Mouse (Mus musculus) hindbrain, embryonic 14.5 days (tissue): Measurements from ENCODE around the gene Ntn5. TPM values are rescaled to one million over a fixed set of nuclear protein-coding genes. Genes with fewer than 3 reads are reported as not detected.

Experiments used
- ATAC-seq: fragments of 200-750 bp; cut with Nextera tagmentation; 2 replicates; pipeline ENCODE4 v1.8.0; 2017; ENCODE audit warnings: moderate number of reproducible peaks, mild to moderate bottlenecking, moderate TSS enrichment, moderate library complexity; ENCODE audit not compliant: low FRiP score
- DNase-seq: peaks from one replicate; pipeline ENCODE4 v3.0.0-alpha.2; 2015; ENCODE audit warnings: low spot score
- H3K27ac ChIP-seq: fragments of 300-500 bp; sonication (generic); 2 replicates; pipeline ENCODE4 v1.5.1; 2014; ENCODE audit warnings: mild to moderate bottlenecking, moderate library complexity
- H3K27me3 ChIP-seq: fragments of 300-500 bp; sonication (generic); 2 replicates; pipeline ENCODE4 v1.6.1; 2014; ENCODE audit warnings: mild to moderate bottlenecking, low read length, mixed read lengths; ENCODE audit not compliant: control insufficient read depth, insufficient read depth
- H3K36me3 ChIP-seq: fragments of 300-500 bp; sonication (generic); replicated peaks from 2 replicates; pipeline ENCODE4 v1.6.1; 2014; ENCODE audit not compliant: control insufficient read depth, insufficient read depth
- H3K4me1 ChIP-seq: fragments of 300-500 bp; sonication (generic); replicated peaks from 2 replicates; pipeline ENCODE4 v1.6.1; 2014; ENCODE audit warnings: antibody characterized with exemption, low read length, mixed read lengths; ENCODE audit not compliant: control insufficient read depth, insufficient read depth
- H3K4me2 ChIP-seq: fragments of 300-500 bp; sonication (generic); replicated peaks from 2 replicates; pipeline ENCODE4 v1.6.1; 2014; ENCODE audit warnings: mild to moderate bottlenecking, moderate library complexity
- H3K4me3 ChIP-seq: fragments of 300-500 bp; sonication (generic); replicated peaks from 2 replicates; pipeline ENCODE4 v1.5.1; 2014; ENCODE audit warnings: mild to moderate bottlenecking, low read length
- H3K9ac ChIP-seq: fragments of 300-500 bp; sonication (generic); 2 replicates; pipeline ENCODE4 v1.6.1; 2014
- H3K9me3 ChIP-seq: fragments of 300-500 bp; sonication (generic); 2 replicates; pipeline ENCODE4 v1.6.1; 2016; ENCODE audit warnings: low read length; ENCODE audit not compliant: control insufficient read depth
- WGBS: fragments of 180-500 bp; shearing (Covaris S2); extraction: QIAGEN DNeasy Blood & Tissue Kit; methylation state at CpG from one replicate; pipeline ENCODE4 v1.1.7; 2014; 5-methylcytosine and 5-hydroxymethylcytosine counted together
- polyA plus RNA-seq: library from polyadenylated mRNA; unstranded; fragments of >200 nt; fragmentation: Nextera tagmentation; extraction: Ambion mirVana; gene quantifications from 2 replicates; pipeline ENCODE4 v1.2.1, GENCODE M21; 2014

The Ntn5 gene
- polyA plus RNA-seq, 1 experiment from 2014 or later = 1.3 TPM

DNA sequence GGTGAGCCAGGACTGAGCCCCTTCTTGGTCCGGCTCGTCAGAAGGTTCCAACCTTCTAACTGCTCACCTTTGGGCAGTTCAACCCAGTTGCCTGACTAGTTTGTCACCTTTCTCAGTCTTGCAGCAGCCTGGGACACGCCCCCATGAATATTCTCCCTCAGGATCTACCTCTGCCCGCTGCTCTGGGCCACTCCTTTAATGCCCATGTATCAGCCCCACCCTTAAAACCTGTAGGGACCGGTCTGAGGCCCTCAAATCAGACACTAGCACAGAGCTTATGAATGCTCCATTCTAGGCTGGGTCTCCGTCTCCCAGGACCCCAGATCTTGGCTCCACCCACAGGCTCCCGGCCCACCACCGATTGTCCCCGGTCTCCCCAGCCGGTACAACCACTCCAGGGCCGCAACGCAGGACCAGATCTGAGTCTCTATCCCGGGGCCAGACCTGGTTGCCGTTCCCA is 30.8 kb downstream of the Ntn5 start:
- Histone ChIP-seq H3K27ac (0 out of 2 replicates have a peak overlapping the region, but pooled peaks have one; percentile 18), H3K4me3 (peak overlapping the region; percentile 56), H3K9ac (peak overlapping the region; percentile 64), H3K9me3 (no peaks in the 10 kb centered on the region), H3K4me1 (peaks cover 43% of the 10 kb centered on the region), H3K27me3 (no peaks in the 10 kb centered on the region), H3K4me2 (peak overlapping the region; percentile 64), H3K36me3 (peaks cover 45% of the 10 kb centered on the region)
- DNase-seq (no peak), ATAC-seq (peak; percentile 28)
- 12% methylated on average over 14 of the region's 14 CpGs for WGBS

DNA sequence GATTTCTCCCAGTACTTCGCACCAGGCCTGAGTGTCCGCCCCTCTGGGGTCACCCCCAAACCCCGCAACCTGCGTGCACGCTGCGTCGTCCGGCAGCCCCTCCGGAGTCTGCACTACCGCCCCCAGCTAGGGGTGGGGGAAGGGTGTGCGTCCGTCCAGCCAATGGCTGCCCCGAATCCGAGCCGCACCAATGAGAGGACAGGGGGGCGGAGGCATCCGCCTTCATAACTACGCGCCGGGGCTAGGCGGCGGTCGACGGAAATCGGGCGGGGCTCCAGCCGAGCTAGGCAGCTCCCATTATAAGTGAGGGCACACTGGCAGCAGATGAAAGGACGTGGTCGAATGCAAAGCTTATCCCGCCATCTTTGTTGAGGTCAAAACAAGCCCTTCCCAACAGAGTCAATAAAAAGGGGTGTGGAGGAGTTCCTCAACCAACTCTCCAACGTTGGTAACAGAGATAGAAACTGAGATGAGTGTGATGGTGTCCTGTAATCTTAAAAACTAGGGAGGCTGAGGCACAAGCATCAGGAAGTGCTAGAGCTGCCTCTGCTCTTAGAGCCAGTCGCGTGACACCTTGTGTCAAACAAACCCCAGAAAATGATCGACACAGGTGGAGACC is 31.4 kb downstream of the Ntn5 start, which contains the start of gene Rpl18:
TSS of gene Rpl18 (plus strand) at position 368 of the 619 bp plus-strand sequence.
- Histone ChIP-seq H3K9me3 (no peaks in the 10 kb centered on the region), H3K36me3 (peaks cover 45% of the 10 kb centered on the region), H3K4me3 (peak within 1 kb of the TSS; percentile 56), H3K27ac (peak within 1 kb of the TSS; percentile 54; the same call in 1 of the 2 replicates), H3K27me3 (no peaks in the 10 kb centered on the region), H3K4me1 (peaks cover 38% of the 10 kb centered on the region), H3K9ac (peak within 1 kb of the TSS; percentile 64), H3K4me2 (peak within 1 kb of the TSS; percentile 64)
- WGBS = 7% methylated on average over 34 of the region's 34 CpGs
- ATAC-seq = peak; percentile 92
- peak; percentile 96 for DNase-seq

DNA sequence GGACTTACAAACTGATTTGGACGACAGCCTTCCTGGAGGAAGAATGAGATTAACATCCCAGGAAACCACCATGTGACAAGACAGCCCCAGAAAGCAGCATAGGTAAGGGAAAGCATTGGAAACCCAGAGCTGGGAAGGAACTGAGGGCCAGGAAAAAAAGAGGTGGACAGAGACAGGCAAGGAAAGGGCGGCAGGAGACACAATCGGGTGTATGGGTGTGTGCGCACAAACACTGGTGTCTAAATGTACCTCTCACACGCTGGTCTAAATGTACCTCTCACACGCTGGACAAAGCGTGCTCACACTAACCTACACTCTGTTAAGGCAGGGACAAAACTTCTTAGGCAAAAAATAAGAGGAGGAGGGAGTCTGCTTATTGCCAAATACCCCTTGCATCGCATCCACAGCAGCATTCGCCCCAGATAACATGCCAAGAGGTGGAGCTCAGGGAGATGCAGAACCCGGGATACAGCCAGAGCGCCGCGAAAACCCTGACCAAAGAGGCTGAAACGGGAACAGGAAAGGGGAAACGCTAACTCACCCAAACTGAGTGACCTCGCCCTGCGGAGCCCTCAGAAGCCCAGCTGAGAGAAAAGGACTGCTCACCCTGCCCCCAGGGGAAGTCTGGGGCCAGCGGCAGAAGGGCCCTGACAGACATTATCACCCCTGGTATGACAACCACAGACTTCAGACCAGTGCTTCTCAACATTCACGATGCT is 32.1 kb downstream of the Ntn5 start:
- DNase-seq = no peak
- ATAC-seq = no peak
- Histone ChIP-seq H3K9ac (peak overlapping the region; percentile 21; the same call in 1 of the 2 replicates), H3K4me1 (peaks cover 38% of the 10 kb centered on the region), H3K36me3 (peaks cover 45% of the 10 kb centered on the region), H3K9me3 (no peaks in the 10 kb centered on the region), H3K27ac (peak overlapping the region; percentile 54; the same call in 1 of the 2 replicates), H3K4me3 (peak overlapping the region; percentile 56), H3K4me2 (peak overlapping the region; percentile 64), H3K27me3 (no peaks in the 10 kb centered on the region)
- 87% methylated on average over 19 of the region's 19 CpGs for WGBS

DNA sequence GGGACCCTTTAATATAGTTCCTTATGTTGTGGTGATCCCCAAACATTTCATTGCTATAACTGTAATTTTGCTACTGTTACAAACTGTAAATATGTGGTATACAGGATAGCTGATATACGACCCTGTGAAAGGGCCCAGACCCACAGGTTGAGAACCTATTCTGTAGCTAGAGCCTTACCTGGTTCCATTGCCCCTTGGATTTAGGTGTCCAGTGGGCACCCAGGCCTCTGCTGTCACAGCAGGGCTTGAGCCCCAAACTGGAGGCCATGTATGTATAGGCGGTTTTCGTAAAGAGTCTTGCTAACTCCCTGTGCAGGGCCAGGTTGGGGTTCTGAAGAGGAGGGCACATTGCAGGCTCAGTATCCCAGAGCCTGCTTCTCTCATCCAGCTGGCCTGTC is 32.6 kb downstream of the Ntn5 start:
- DNase-seq (no peak), ATAC-seq (no peak)
- Histone ChIP-seq H3K27ac (no peak overlapping the region), H3K27me3 (no peaks in the 10 kb centered on the region), H3K4me2 (peak overlapping the region; percentile 64), H3K4me3 (0 out of 2 replicates have a peak overlapping the region, but pooled peaks have one; percentile 75), H3K9ac (no peak overlapping the region), H3K4me1 (peaks cover 38% of the 10 kb centered on the region), H3K36me3 (peaks cover 45% of the 10 kb centered on the region), H3K9me3 (no peaks in the 10 kb centered on the region)
- WGBS = 91% methylated on average over 3 of the region's 3 CpGs

DNA sequence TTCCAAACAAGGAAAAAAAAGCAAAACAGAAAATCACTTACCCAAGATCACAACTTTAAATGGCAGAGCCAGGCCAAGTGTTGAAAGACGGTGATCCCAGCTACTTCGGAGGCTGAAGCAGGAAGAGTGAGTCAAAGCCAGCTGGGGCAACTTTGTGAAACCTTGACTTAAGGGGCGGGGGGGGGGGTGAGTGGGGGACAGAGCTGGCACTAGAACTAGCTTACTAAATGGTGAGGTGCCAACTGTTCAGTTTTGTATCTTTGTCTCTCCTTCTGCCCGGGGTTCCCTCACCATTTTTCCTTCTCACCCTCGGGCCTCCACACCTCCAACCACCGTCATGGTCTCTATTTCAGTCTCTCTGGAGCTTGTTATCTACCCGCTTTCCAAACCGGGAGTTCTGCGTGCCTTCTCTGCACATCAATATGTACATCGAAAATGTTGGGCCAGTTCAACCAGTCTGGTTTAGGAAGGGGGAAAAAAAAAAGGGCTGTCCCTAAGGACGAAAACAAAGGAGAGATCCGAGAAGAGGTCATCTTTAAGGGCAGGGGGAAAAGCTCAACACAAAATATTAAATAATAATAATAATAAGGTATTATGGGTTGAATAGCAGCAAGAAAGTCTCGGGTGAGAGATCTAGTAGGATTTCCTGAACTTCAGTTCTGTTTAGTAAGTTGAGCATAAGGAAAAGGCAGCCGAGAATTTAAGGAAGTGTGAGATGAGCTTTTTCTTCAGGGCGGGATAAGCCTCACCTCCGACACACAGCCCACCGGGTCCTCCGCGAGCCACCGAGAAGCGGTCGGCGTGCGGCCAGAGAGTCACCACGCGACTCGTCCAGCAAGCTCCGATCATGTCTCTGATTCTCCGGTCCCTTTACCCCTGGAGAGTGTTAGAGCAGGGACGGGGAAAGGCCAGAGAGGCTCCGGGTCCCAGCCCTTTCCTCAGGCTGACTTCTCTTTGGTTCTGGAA is 33.4 kb downstream of the Ntn5 start:
- Histone ChIP-seq H3K4me2 (peak overlapping the region; percentile 64), H3K9me3 (no peaks in the 10 kb centered on the region), H3K4me3 (peak overlapping the region; percentile 75), H3K27me3 (no peaks in the 10 kb centered on the region), H3K9ac (peak overlapping the region; percentile 86), H3K27ac (peak overlapping the region; percentile 93), H3K36me3 (peaks cover 45% of the 10 kb centered on the region), H3K4me1 (peaks cover 38% of the 10 kb centered on the region)
- 0 out of 2 replicates have a peak, but pooled peaks have one; percentile 17 for ATAC-seq
- WGBS = 11% methylated on average over 31 of the region's 31 CpGs
- no peak for DNase-seq

DNA sequence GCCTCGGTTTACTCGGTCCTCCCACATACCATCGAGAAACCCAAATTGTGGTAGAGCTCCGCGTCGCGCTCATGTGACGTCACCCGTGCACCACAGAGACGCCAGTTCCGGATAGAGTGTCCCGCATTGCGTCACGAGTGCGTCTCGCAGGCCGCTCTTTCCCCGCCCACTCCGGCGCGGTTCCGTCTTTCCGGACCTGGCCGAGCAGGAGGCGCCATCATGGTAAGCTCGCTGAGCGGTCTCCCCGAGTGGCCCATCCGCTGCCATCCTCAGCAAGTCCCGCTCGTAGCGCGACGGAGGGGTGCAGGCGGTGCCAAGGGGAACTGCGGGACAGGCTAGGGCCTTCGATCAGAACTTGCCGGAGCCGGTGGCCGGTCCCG is 34.1 kb downstream of the Ntn5 start, which contains the start of gene Sphk2:
TSS of gene Sphk2 (minus strand) at position 85 of the 380 bp plus-strand sequence.
- Histone ChIP-seq H3K4me1 (peaks cover 38% of the 10 kb centered on the region), H3K36me3 (peaks cover 45% of the 10 kb centered on the region), H3K4me2 (peak within 1 kb of the TSS; percentile 91), H3K4me3 (peak within 1 kb of the TSS; percentile 75), H3K9me3 (no peaks in the 10 kb centered on the region), H3K27me3 (no peaks in the 10 kb centered on the region), H3K27ac (peak within 1 kb of the TSS; percentile 93), H3K9ac (peak within 1 kb of the TSS; percentile 88)
- peak; percentile 79 for ATAC-seq
- peak; percentile 100 for DNase-seq
- WGBS = under 1% methylated on average over 37 of the region's 41 CpGs

DNA sequence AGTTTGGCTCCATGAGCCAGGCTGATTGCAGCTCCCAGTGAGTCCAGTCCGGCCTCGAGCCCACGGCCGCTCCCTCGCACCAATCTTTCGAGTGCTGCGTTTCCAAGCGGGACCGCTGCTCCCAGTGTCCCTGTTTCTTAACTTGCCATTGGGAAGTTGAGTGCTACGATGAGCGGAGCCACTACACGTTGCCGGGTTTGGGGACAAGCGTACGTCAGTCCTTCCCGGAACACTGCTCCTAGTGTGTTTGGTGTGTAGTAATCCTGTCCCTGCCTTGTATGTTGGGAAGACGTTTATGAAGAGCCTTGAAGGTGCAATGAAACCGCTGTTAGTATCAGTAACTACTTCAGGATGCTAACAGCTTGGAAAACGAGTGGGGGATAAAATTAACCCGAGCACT is 34.5 kb downstream of the Ntn5 start:
- peak overlapping the region; percentile 75 for H3K4me3 ChIP-seq
- H3K36me3 ChIP-seq = peaks cover 45% of the 10 kb centered on the region
- under 1% methylated on average over 20 of the region's 20 CpGs for WGBS
- peak overlapping the region; percentile 93 for H3K27ac ChIP-seq
- DNase-seq = no peak
- H3K9ac ChIP-seq = peak overlapping the region; percentile 88
- H3K4me1 ChIP-seq = peaks cover 38% of the 10 kb centered on the region
- ATAC-seq = no peak
- H3K9me3 ChIP-seq = no peaks in the 10 kb centered on the region
- peak overlapping the region; percentile 91 for H3K4me2 ChIP-seq
- H3K27me3 ChIP-seq = no peaks in the 10 kb centered on the region

DNA sequence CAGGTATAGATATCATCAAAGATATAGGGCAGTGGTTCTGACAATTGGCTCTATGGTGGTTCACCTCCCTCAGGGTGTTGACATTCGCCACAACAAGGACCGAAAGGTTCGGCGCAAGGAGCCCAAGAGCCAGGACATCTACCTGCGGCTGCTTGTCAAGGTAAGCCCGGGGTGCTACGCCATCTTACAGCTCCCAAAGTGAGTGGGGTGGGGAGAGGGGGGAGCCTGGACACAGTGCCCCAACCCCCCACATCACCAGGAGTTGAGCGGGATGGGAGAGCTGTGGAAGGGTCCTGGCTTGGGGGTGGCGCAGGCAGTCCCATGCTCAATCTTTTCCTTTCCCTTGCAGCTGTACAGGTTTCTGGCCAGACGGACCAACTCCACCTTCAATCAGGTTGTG is 35.4 kb downstream of the Ntn5 start:
- Histone ChIP-seq H3K36me3 (peaks cover 52% of the 10 kb centered on the region), H3K27ac (no peak overlapping the region), H3K9ac (peak overlapping the region; percentile 88), H3K4me3 (peak overlapping the region; percentile 75), H3K9me3 (no peaks in the 10 kb centered on the region), H3K27me3 (no peaks in the 10 kb centered on the region), H3K4me2 (peak overlapping the region; percentile 91), H3K4me1 (peaks cover 36% of the 10 kb centered on the region)
- no peak for ATAC-seq
- DNase-seq = no peak
- 87% methylated on average over 10 of the region's 10 CpGs for WGBS
